Mouse (Mus musculus): ENCODE data around the gene Nav2.

DNA sequence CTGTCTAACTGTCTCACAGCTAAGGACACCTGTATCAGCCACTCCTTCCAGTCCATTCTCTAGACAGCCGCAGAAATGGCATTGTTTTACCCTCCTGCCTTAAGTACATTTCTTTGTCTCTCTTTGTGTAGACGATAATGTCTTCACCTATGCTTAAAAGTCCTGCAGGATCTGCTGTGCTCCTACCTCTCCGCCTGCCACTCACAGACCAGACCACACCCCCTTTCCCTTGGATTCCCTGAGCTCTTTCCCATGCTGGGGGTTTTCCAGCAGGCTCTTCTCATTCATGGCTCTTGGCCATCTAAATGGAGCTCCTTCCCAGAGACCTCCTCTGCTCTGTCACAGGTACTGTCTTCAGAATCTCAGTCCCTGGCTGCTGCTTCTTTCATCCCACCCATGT lies 408.1 kb downstream of the Nav2 start:
- no peak for TF ChIP-seq CTCF (IDR thresholded peaks at IDR 0.05; ENCODE audit: borderline replicate concordance, insufficient read depth, low read depth, low read length)
- TF ChIP-seq POLR2A (IDR thresholded peaks at IDR 0.05; ENCODE audit: borderline replicate concordance, insufficient read depth, low read length) = no peak

Measured in cerebellum, adult 2 months (tissue).